Mouse (Mus musculus) adrenal gland (tissue): ENCODE measurements around the gene Atg5.
"Not testable (repeated sequence)": the region's sequence is repeated elsewhere in the genome, so short reads cannot be mapped to it uniquely, and the experiment has no call there.

Experiments
- intact Hi-C: fragments of 180-260 bp; cut with DNase I; formaldehyde crosslinking; loops from one replicate; pipeline ENCODE4 v1.15.1; 2025

Atg5 gene

DNA sequence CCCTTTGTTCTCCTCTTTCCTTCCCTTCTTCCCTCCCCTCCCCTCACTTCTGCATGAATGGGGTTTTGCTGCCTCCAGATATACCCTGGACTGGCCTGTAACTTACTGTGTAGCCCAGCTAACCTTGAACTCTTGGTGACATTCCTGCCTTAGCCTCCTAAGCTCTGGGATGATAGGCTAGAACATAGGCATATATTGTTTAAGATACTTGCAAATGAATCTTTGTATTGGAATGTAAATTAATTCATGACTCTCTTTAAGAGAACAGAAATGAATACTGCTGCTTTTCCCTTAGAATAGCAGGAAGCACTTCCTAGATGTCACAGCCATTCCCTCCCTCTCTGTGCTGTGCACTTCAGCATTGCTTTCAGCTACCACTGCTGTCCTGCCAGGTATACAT, 40.1 kb downstream of the Atg5 start:
- intact Hi-C loops: no loop called here

DNA sequence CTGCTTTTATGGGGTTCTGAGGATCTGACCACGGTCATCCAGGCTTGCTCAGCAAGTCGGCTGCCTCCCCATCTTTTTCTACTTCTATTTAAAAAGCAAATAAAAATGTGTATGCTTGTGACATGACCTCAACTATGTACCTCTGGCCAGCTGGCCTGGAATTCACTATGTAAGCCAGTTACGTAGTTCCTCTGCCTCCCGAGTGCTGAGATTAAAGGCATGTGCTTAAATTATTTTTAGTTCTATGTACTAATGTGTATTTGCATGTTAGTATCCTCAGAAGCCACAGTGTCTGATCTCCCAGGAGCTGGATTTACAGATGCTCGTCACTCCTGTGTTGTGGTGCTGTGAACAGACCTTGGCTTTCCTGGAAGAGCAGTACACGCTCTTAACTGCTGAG, 41.1 kb downstream of the Atg5 start:
- intact Hi-C loops: no loop called here

DNA sequence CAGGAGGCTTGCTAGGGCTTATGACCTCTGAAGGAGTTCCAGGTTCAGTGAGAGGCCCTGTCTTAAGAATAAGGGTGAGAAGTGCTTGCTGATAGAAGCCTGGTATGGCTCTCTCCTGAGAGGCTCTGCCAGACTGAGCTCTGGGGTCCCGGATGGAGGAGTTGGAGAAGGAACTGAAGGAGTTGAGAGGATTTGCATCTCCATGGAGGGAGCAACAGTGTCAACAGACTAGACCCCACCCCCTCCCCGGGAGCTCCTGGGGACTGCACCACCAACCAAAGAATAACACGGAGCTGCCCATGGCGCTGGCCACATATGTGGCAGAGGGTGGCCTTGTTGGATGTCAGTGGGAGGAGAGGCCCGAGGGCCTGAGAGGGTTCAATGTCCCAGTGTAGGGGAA, 47.1 kb downstream of the Atg5 start:
- intact Hi-C loops: no loop called here

DNA sequence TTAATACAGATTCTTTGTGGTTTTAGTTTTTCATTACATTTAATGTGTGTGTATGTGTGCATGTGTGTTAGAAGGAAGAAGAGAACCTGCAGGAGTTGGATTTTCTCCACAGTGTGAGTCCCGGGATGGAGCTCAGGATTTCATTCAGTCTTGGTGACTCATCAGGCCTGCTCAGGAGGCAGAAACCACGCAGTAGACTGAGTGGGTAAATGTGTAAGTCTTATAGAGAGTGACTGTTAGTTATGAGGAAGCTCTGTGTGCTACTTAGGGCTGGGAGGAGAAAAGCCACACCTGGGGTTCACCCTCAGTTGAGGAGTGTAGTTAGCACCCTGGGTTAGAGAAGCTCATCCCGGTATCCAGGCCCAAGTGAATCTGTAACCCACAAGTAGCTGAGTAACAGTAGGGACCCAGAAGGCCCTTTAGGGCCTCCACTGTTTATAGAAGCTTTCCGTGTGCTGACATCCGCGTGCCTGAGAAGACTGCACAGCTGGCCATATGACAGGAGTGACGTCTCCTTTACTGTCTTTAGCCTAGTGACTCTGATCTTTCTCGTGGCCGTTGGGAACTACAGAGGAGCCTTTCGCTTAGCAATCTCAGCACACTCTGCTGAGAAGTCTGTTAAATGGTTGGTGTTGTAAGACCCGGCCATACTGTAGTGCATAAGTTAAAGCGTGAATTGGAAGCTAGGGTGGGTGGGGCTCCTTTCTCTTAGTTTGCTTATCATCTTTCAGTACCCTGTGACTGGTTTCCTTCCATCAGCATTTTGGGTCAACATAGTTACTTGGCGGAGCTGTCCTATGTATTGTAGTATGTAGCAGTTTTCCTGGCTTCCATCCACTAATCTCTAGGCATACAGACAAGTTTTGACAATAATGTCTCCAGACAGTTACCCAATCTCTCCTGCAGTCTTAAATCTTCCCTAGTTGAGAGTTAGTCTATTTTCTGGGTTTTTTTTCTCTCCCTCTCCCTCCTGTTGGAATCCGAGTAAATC, 48.4 kb downstream of the Atg5 start:
- intact Hi-C loops: no loop called here

DNA sequence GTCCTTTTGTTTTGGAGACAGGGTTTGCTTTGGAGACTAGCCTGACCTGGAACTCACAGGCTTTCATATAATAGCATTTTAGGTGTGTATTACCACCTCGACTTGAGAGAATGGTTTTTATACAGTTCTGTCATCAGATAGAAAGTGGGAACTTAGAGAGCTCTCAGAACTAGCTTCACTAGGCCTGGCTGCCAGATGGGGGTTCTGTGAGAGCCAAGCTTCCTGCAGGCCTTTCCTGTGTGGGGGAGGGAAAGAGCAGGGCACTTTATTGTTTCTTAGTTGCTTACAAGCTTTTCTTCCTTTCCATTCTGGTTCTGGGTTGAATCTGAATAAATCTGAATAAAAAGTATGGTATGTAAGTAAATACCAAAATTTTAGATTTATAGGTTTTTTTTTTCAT, 54.0 kb downstream of the Atg5 start:
- intact Hi-C loops: loop anchor here (10.0 kb wide), 1 partner anchor 133 kb away; no protein-coding TSS in a partner anchor

DNA sequence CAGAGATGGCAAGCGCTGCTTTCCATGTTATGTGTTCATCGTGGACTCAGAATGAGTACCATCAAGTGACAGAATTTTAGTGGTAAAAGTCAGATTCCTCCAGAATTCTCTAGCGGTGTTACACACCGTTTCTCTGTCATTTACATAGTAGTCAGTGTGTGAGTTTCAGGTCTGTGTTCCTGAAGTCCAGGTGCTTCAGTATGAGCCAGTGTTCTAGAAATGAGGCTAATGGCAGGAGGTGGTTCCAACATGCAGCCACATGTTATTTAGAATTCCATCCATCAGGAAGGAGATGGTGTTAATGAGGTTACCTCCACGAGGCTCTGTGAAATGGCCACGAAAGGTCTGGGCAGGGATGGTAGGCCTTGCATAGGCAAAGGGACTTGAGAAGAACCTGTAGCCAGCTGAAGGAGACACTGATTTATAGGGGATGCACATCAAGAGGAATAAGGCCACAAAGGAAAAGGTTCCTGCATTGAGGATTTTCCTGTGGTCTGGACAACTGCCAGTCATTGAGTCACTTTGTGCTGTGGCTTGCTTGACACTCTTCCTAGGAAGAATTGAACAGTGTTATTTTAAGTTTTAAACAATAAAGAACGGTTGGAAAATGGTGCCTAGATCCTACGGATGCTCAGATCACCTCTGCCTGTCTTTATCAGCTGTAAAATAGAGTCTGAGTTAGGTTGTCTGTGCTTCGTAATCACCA, 55.1 kb downstream of the Atg5 start:
- intact Hi-C loops: loop anchor here (10.0 kb wide), 1 partner anchor 132 kb away; no protein-coding TSS in a partner anchor

DNA sequence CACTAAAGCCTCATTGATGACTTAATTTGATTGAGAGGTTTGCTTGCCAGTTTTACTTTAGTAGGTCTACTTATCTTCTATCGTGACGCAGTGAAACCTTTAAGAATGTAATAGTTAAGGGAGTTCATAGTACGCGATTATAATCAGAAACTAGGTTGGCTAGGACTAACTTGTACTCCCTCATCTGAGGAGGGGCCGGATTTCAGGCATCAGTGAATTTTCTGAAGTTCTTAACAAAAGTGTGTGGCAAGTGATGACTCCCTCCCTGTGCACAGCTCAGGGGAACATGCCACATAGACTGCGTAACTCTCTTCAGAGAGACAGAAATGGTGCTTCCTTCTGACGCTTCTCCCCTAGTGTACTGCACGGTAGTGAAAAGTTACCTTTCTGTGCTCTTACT, 55.7 kb downstream of the Atg5 start:
- intact Hi-C loops: loop anchor here (10.0 kb wide), 1 partner anchor 131 kb away; no protein-coding TSS in a partner anchor

DNA sequence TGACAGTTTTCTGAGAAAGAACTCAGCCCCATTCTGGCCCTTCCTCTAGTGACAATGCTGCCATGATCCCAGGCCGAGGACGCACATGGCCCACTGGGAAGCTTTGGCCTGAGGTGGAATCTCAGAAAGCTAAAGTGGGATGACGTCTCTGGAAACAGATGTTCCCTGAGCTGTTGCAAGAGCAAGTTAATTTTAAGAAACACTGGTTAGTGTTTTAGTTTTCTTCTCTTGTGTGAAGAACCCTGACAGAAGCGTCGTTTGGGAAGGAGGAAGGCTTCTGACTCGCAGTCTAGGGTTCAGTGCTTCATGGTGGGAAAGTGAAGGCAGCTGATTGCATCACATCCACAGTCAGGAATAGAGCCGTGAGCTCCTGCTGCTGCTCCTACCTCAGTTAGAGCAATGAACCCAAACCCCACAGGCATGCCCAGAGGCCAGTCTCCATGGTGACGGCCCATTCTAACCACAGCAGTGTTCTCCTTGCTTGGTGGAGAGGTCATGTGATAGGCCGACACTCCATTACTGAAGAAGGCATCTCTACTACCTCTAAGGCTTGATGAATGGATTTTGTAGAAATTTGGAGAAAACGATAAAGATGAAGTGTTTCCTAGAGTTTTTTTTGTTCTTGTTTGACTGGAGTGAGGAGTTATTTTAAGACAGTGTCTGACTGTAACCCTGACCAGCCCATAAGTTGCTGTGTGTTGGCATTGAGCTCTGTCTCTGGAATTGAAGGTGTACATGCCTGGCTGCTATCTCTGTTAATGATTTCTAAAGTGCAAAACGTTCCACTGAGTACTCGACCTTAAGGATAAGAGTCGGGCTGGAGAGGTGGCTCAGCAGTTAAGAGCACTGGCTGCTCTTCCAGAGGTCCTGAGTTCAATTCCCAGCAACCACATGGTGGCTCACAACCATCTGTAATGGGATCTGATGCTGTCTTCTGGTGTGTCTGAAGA, 57.7 kb downstream of the Atg5 start:
- intact Hi-C loops: loop anchor here (5.0 to 10.0 kb wide), 2 partner anchors 129 to 676 kb away; no protein-coding TSS in a partner anchor

DNA sequence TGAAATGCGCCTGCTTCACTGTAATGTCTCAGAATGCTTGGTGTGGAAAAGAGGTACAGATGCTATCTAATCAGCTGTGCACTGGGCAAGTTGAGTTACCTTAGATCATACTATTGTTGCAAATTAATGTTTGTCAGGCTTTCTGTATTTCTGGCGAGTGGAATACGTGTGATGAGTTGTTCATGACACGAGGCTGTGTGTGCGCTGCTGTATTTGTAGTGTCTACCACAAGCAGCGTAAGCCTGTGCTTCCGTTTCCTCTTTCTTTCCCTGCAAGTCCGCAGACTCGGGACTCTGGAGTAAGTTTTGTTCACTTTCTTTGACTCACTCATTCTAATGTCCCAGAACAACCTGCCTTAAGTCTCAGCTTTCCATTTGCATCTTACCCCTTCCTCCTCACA, 58.9 kb downstream of the Atg5 start:
- intact Hi-C loops: loop anchor here (5.0 to 10.0 kb wide), 2 partner anchors 128 to 675 kb away; no protein-coding TSS in a partner anchor

DNA sequence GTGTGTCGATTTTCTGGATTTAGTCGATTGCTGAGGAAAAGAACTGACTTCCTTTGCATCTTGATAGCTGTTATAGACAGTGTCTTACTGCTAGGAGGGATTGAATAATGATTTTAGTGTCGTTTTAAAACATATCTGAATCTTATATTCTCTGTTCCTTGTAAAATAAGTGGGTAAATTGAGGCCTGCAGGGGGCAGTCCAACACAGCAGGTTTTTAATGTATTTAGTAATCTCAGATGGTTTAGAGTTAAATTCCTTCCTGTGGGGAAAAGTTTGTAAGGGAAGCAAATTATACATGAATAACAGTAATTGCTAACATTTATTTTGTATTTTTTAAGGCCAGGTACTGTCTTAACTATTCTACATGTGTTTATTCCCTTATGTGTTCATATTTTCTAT, 60.2 kb downstream of the Atg5 start:
- intact Hi-C loops: loop anchor here (5.0 to 10.0 kb wide), 2 partner anchors 126 to 674 kb away; no protein-coding TSS in a partner anchor

DNA sequence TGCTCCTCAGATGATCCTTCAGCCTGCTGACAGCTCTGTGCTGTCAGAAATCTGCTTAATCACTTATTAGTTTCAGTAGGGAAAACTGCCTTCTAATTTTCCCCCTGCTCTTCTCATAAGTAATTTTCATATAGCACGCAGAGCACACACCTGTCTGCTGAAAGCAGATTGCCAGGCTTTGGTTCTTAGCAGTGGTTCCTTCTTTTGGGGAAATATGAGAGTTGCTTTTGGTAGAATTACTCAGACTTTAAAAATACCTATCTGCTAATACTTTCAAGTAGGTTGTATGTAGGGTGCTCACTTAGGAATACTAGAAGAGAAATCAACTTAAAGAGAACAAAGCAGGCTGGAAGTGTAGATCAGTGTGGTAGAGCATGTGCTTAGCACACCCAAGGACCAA, 62.6 kb downstream of the Atg5 start:
- intact Hi-C loops: no loop called here

DNA sequence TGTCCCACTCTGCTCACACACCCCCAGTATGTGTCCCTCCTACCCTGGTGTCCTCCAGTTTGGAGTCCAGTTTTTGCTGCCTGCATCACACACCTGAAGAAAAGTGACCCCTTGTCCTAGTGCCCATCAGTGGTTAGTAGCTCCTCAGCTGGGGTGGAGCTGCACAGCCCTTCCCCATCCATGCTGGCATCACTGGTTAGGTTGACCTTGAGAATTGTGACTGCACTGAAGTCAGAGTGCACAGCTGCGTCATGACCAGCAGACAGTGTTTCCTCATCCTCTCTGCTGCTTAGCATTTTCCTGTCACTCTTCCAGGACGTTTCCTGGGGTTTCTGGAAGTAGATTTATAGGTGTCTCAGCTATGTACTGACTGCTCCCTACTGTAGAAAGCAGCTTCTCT, 63.3 kb downstream of the Atg5 start:
- intact Hi-C loops: no loop called here

DNA sequence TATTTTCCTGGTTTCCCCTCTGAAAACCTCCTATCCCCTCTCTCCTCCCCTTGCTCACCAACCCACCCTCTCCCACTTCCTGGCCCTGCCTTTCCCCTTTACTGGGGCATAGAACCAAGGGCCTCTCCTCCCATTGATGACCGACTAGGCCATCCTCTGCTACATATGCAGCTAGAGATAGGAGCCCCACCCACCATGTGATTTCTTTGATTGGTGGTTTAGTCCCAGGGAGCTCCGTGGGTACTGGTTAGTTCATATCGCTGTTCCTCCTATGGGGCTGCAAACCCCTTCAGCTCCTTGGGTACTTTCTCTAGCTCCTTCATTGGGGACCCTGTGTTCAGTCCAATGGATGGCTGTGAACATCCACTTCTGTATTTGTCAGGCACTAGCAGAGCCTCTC, 64.5 kb downstream of the Atg5 start:
- intact Hi-C loops: not testable (repeated sequence)

DNA sequence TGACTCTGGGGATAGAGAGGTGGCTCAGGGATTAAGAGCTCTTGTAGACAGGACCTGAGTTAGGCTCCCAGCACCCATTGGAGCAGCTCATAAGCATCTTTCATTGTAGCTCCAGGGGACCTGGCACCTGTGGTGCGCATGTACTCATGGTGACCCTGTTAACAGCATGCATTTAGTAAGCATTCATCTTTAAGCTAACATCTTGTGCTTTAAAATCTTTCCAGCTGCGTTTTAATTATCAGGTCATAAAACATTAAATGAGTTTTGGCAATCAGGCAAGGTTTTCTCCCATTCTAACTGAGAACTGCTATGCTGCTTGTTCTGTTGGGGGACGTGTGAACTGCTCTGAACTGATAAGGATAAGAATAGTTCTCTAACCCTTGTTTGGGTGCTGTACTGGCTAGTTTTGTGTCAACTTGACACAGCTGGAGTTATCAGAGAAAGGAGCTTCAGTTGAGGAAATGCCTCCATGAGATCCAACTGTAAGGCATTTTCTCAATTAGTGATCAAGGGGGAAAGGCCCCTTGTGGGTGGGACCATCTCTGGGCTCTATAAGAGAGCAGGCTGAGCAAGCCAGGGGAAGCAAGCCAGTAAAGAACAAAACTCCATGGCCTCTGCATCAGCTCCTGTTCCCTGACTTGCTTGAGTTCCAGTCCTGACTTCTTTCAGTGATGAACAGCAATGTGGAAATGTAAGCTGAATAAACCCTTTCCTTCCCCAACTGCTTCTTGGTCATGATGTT, 68.7 kb downstream of the Atg5 start:
- intact Hi-C loops: not testable (repeated sequence)

DNA sequence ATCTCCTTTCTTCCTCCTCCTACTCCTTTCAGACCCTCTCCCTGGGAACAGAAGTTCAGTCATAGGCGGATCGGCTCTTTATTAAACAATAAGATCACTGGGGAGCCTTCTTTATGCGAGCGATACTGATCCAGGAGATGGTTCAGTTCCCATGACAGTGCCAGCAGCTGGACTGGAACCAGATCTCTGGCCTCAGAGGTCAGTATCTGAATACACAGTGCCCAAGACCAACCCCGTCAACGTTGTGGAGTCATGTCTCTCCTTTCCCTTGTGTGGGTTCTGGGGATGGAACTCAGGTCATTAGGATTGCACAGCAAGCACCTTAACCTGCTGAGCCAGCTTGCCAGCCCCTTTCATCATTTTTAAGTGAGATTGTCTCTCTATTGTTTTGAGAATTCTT, 70.4 kb downstream of the Atg5 start:
- intact Hi-C loops: no loop called here

DNA sequence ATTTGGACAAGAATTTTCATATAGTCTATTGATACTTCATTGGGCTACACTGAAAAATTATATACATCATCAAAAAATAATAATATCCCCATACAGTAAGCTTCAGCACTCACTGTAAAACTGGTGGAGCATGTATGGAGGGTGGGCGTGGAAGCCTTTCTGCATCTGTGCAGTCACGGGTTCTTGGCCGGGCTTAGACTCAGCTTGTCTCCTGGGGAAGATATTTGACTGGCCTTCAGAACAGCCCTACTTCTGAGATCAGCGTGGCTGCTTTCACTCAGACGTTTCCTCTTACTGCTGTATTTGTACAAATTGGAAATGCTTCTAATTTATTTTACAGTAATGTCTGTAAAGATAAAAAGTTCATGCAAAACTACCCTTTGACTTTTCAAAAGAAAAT, 71.2 kb downstream of the Atg5 start:
- intact Hi-C loops: no loop called here

DNA sequence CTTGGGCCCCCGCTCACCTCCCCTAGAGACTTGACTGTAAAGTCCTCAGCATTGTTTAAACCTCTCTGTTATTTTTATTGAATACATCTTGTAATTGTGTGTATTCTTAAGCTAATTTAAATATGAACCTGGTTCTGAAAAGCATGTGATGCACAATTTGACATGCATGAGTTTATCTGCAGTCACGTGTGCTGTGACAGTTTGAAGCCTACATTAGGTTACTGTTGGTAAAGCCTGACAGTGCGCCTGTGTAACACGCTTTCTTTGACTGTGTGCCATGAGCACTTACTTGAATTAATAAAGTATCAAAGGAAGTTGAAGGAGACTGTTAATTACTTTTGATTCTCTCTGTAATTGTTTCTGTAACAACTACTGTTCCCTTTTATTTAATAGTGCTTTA, 72.8 kb downstream of the Atg5 start:
- intact Hi-C loops: no loop called here

DNA sequence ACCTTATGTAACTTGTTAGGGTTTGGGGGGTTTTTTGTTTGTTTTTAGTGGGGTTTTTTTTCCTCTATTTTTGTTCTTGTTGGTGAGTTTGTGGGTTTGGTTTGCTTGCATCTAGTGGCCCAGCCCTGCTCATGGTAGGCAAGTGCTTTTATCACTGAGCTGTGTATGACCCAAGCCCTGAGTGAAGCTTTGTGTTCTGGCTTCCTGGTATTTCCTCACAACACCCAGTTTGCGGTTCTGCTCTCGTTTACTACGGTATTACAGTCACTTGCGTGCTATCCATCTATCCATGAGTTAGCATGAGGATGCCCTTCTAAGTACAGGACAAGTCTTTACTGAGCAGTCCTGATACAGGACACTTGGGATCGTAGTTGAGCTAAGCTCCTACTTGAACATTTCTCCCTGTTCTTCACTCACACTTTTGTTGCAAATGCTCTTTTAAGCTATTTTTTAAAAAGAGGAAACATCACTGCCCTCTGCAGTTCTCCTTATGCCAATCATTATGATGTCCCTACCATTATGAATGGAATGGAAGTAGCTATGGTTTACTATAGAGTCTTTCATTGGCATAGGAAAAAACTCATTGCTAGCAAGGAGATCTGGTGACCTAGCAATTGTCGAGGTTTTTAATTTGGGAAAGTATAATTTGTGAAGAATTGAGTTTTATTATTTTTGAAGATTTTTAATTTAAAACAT, 73.8 kb downstream of the Atg5 start:
- intact Hi-C loops: no loop called here

DNA sequence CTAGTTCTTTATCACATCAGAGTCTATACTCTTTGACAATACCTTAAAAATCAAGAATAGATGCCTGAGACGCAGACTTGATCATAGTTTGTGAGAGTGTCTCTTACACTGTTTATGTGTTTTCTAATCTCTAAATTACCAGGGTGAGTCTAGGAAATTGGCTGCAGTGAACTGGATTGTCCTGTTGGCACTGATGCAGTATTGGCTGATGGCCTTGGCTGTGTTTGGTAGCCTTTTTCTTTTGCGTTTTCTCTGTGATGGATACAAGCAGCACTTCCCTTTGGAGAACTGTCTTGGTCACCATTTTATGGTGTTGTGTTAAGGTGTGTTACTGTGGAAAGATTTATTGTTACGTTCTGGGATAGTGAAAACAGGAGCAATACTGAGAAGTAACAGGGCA, 75.2 kb downstream of the Atg5 start:
- intact Hi-C loops: no loop called here
